Mouse (Mus musculus): ENCODE results near the gene Zbtb41. TPM values are rescaled to one million over a fixed set of nuclear protein-coding genes. Genes with fewer than 3 reads are reported as not detected.

The Zbtb41 gene
- polyA plus RNA-seq, 1 experiment from 2014 or later: 13.3 TPM

GRCm38 (mm10) chr1:139454340-139455225, 32.5 kb downstream of the Zbtb41 start, which contains the start of gene Aspm:
Gene Aspm (plus strand): TSS chr1:139454772.
- Histone ChIP-seq H3K4me3 (ENCODE audit: low read depth, low read length) (peak within 1 kb of the TSS; percentile 83), H3K36me3 (ENCODE audit: control insufficient read depth, insufficient read depth, low read length) (peaks cover 16% of the 10 kb centered on the region; the same call in 1 of the 2 replicates), H3K4me2 (ENCODE audit: low read depth, low read length) (peak within 1 kb of the TSS; percentile 89), H3K9ac (ENCODE audit: low read depth, low read length) (peak within 1 kb of the TSS; percentile 76), H3K27ac (replicated peaks; ENCODE audit: low read depth, low read length) (peak within 1 kb of the TSS; percentile 8; the same call in 1 of the 2 replicates), H3K9me3 (ENCODE audit: control insufficient read depth, low read length) (no peaks in the 10 kb centered on the region), H3K27me3 (replicated peaks; ENCODE audit: control insufficient read depth, insufficient read depth, low read length) (no peaks in the 10 kb centered on the region), H3K4me1 (ENCODE audit: control insufficient read depth, insufficient read depth, low read length) (peaks cover 8% of the 10 kb centered on the region)
- DNase-seq (ENCODE audit: low spot score): peak; percentile 98
- peak; percentile 99 for ATAC-seq (ENCODE audit: low read depth)
- WGBS: under 1% methylated on average over 51 of the region's 65 CpGs

- Histone ChIP-seq H3K9ac (ENCODE audit: low read depth, low read length) (peak overlapping the region; percentile 76), H3K36me3 (ENCODE audit: control insufficient read depth, insufficient read depth, low read length) (peaks cover 19% of the 10 kb centered on the region; the same call in 1 of the 2 replicates), H3K4me3 (ENCODE audit: low read depth, low read length) (peak overlapping the region; percentile 83), H3K9me3 (ENCODE audit: control insufficient read depth, low read length) (no peaks in the 10 kb centered on the region), H3K27me3 (replicated peaks; ENCODE audit: control insufficient read depth, insufficient read depth, low read length) (no peaks in the 10 kb centered on the region), H3K4me1 (ENCODE audit: control insufficient read depth, insufficient read depth, low read length) (peaks cover 8% of the 10 kb centered on the region), H3K4me2 (ENCODE audit: low read depth, low read length) (peak overlapping the region; percentile 89), H3K27ac (replicated peaks; ENCODE audit: low read depth, low read length) (peak overlapping the region; percentile 8; the same call in 1 of the 2 replicates)
- 2% methylated on average over 17 of the region's 17 CpGs for WGBS
- peak; percentile 15 for ATAC-seq (ENCODE audit: low read depth)
- peak; percentile 4 for DNase-seq (ENCODE audit: low spot score)
These were observed 33.3 kb downstream of the Zbtb41 start for GRCm38 (mm10) chr1:139455226-139455869.

GRCm38 (mm10) chr1:139460807-139461206, 38.7 kb downstream of the Zbtb41 start:
- Histone ChIP-seq H3K4me1 (ENCODE audit: control insufficient read depth, insufficient read depth, low read length) (peaks cover 5% of the 10 kb centered on the region), H3K4me3 (ENCODE audit: low read depth, low read length) (no peak overlapping the region), H3K27me3 (replicated peaks; ENCODE audit: control insufficient read depth, insufficient read depth, low read length) (no peaks in the 10 kb centered on the region), H3K36me3 (ENCODE audit: control insufficient read depth, insufficient read depth, low read length) (peaks cover 58% of the 10 kb centered on the region), H3K9me3 (ENCODE audit: control insufficient read depth, low read length) (no peaks in the 10 kb centered on the region), H3K4me2 (ENCODE audit: low read depth, low read length) (no peak overlapping the region), H3K27ac (replicated peaks; ENCODE audit: low read depth, low read length) (no peak overlapping the region), H3K9ac (ENCODE audit: low read depth, low read length) (no peak overlapping the region)
- DNase-seq (ENCODE audit: low spot score) (no peak), ATAC-seq (ENCODE audit: low read depth) (no peak)
- 76% methylated on average over 5 of the region's 5 CpGs for WGBS

- H3K36me3 ChIP-seq (ENCODE audit: control insufficient read depth, insufficient read depth, low read length): peaks cover 67% of the 10 kb centered on the region
- H3K4me3 ChIP-seq (ENCODE audit: low read depth, low read length): no peak overlapping the region
These were observed 43.8 kb downstream of the Zbtb41 start for GRCm38 (mm10) chr1:139465936-139466335.

GRCm38 (mm10) chr1:139478898-139479297, 56.8 kb downstream of the Zbtb41 start:
- H3K4me1 ChIP-seq (ENCODE audit: control insufficient read depth, insufficient read depth, low read length): no peaks in the 10 kb centered on the region
- no peak overlapping the region for H3K4me2 ChIP-seq (ENCODE audit: low read depth, low read length)
- no peak for DNase-seq (ENCODE audit: low spot score)
- H3K4me3 ChIP-seq (ENCODE audit: low read depth, low read length): no peak overlapping the region
- no peak overlapping the region for H3K9ac ChIP-seq (ENCODE audit: low read depth, low read length)
- H3K27ac ChIP-seq (replicated peaks; ENCODE audit: low read depth, low read length): no peak overlapping the region
- peaks cover 80% of the 10 kb centered on the region for H3K36me3 ChIP-seq (ENCODE audit: control insufficient read depth, insufficient read depth, low read length)
- ATAC-seq (ENCODE audit: low read depth): no peak
- H3K9me3 ChIP-seq (ENCODE audit: control insufficient read depth, low read length): no peaks in the 10 kb centered on the region
- WGBS: 89% methylated on average over 11 of the region's 11 CpGs
- H3K27me3 ChIP-seq (replicated peaks; ENCODE audit: control insufficient read depth, insufficient read depth, low read length): no peaks in the 10 kb centered on the region

More at GRCm38 (mm10) chr1:139465936-139466335, 43.8 kb downstream of the Zbtb41 start:
- Histone ChIP-seq H3K27ac (replicated peaks; ENCODE audit: low read depth, low read length) (no peak overlapping the region), H3K9me3 (ENCODE audit: control insufficient read depth, low read length) (no peaks in the 10 kb centered on the region), H3K27me3 (replicated peaks; ENCODE audit: control insufficient read depth, insufficient read depth, low read length) (no peaks in the 10 kb centered on the region), H3K4me1 (ENCODE audit: control insufficient read depth, insufficient read depth, low read length) (no peaks in the 10 kb centered on the region), H3K4me2 (ENCODE audit: low read depth, low read length) (no peak overlapping the region), H3K9ac (ENCODE audit: low read depth, low read length) (no peak overlapping the region)
- ATAC-seq (ENCODE audit: low read depth) (no peak), DNase-seq (ENCODE audit: low spot score) (no peak)
- 91% methylated on average over 11 of the region's 11 CpGs for WGBS

- Histone ChIP-seq H3K27me3 (replicated peaks; ENCODE audit: control insufficient read depth, insufficient read depth, low read length) (no peaks in the 10 kb centered on the region), H3K4me3 (ENCODE audit: low read depth, low read length) (no peak overlapping the region), H3K9me3 (ENCODE audit: control insufficient read depth, low read length) (no peaks in the 10 kb centered on the region), H3K36me3 (ENCODE audit: control insufficient read depth, insufficient read depth, low read length) (peaks cover 70% of the 10 kb centered on the region), H3K27ac (replicated peaks; ENCODE audit: low read depth, low read length) (no peak overlapping the region), H3K4me1 (ENCODE audit: control insufficient read depth, insufficient read depth, low read length) (no peaks in the 10 kb centered on the region), H3K9ac (ENCODE audit: low read depth, low read length) (no peak overlapping the region), H3K4me2 (ENCODE audit: low read depth, low read length) (no peak overlapping the region)
- DNase-seq (ENCODE audit: low spot score): no peak
- WGBS: 92% methylated on average over 8 of the region's 8 CpGs
- ATAC-seq (ENCODE audit: low read depth): no peak
These were observed 58.2 kb downstream of the Zbtb41 start for GRCm38 (mm10) chr1:139480246-139480645.

- Histone ChIP-seq H3K27me3 (replicated peaks; ENCODE audit: control insufficient read depth, insufficient read depth, low read length) (no peaks in the 10 kb centered on the region), H3K4me3 (ENCODE audit: low read depth, low read length) (no peak overlapping the region), H3K4me2 (ENCODE audit: low read depth, low read length) (no peak overlapping the region), H3K4me1 (ENCODE audit: control insufficient read depth, insufficient read depth, low read length) (no peaks in the 10 kb centered on the region), H3K9me3 (ENCODE audit: control insufficient read depth, low read length) (no peaks in the 10 kb centered on the region), H3K27ac (replicated peaks; ENCODE audit: low read depth, low read length) (no peak overlapping the region), H3K36me3 (ENCODE audit: control insufficient read depth, insufficient read depth, low read length) (peaks cover 68% of the 10 kb centered on the region), H3K9ac (ENCODE audit: low read depth, low read length) (no peak overlapping the region)
- WGBS: 89% methylated on average over 4 of the region's 4 CpGs
- no peak for DNase-seq (ENCODE audit: low spot score)
- no peak for ATAC-seq (ENCODE audit: low read depth)
These were observed 59.1 kb downstream of the Zbtb41 start for GRCm38 (mm10) chr1:139481146-139481545.

- DNase-seq (ENCODE audit: low spot score) (no peak), ATAC-seq (ENCODE audit: low read depth) (no peak)
- H3K4me2 ChIP-seq (ENCODE audit: low read depth, low read length): no peak overlapping the region
- WGBS: 90% methylated on average over 3 of the region's 3 CpGs
- H3K4me1 ChIP-seq (ENCODE audit: control insufficient read depth, insufficient read depth, low read length): no peaks in the 10 kb centered on the region
- no peaks in the 10 kb centered on the region for H3K9me3 ChIP-seq (ENCODE audit: control insufficient read depth, low read length)
- no peak overlapping the region for H3K4me3 ChIP-seq (ENCODE audit: low read depth, low read length)
- no peak overlapping the region for H3K27ac ChIP-seq (replicated peaks; ENCODE audit: low read depth, low read length)
- H3K27me3 ChIP-seq (replicated peaks; ENCODE audit: control insufficient read depth, insufficient read depth, low read length): no peaks in the 10 kb centered on the region
- peaks cover 41% of the 10 kb centered on the region for H3K36me3 ChIP-seq (ENCODE audit: control insufficient read depth, insufficient read depth, low read length)
- no peak overlapping the region for H3K9ac ChIP-seq (ENCODE audit: low read depth, low read length)
These were observed 72.5 kb downstream of the Zbtb41 start for GRCm38 (mm10) chr1:139494630-139495029.
